Mouse (Mus musculus) midbrain, embryonic 11.5 days (tissue): ENCODE results near the gene Ciart. TPM values are rescaled to one million over a fixed set of nuclear protein-coding genes. Genes with fewer than 3 reads are reported as not detected.
"Not testable (repeated sequence)": the region's sequence is repeated elsewhere in the genome, so short reads cannot be mapped to it uniquely, and the experiment has no call there.

ENCODE experiments used
- ATAC-seq: fragments of 200-750 bp; cut with Nextera tagmentation; 2 replicates; pipeline ENCODE4 v1.8.0; 2017; ENCODE audit warnings: moderate TSS enrichment, moderate library complexity; ENCODE audit not compliant: low FRiP score
- DNase-seq: peaks from one replicate; pipeline ENCODE4 v3.0.0; 2015; ENCODE audit warnings: low spot score; ENCODE audit errors: missing footprints
- H3K27ac ChIP-seq: fragments of 300-500 bp; sonication (generic); 2 replicates; pipeline ENCODE4 v1.5.1; 2014; ENCODE audit warnings: low read depth, low read length
- H3K27me3 ChIP-seq: fragments of 300-500 bp; sonication (generic); 2 replicates; pipeline ENCODE4 v1.6.1; 2014; ENCODE audit warnings: mild to moderate bottlenecking, low read length, moderate library complexity, mixed read lengths; ENCODE audit not compliant: control insufficient read depth, insufficient read depth
- H3K36me3 ChIP-seq: fragments of 300-500 bp; sonication (generic); 2 replicates; pipeline ENCODE4 v1.6.1; 2014; ENCODE audit warnings: mild to moderate bottlenecking, low read length, moderate library complexity, mixed read lengths; ENCODE audit not compliant: control insufficient read depth, insufficient read depth
- H3K4me1 ChIP-seq: fragments of 300-500 bp; sonication (generic); 2 replicates; pipeline ENCODE4 v1.6.1; 2014; ENCODE audit warnings: low read length; ENCODE audit not compliant: control insufficient read depth, insufficient read depth
- H3K4me2 ChIP-seq: fragments of 300-500 bp; sonication (generic); 2 replicates; pipeline ENCODE4 v1.6.1; 2014; ENCODE audit warnings: mild to moderate bottlenecking, moderate library complexity
- H3K4me3 ChIP-seq: fragments of 300-500 bp; sonication (generic); 2 replicates; pipeline ENCODE4 v1.5.1; 2014; ENCODE audit warnings: low read depth, low read length
- H3K9ac ChIP-seq: fragments of 300-500 bp; sonication (generic); 2 replicates; pipeline ENCODE4 v1.6.1; 2014; ENCODE audit warnings: low read length
- H3K9me3 ChIP-seq: fragments of 300-500 bp; sonication (generic); 2 replicates; pipeline ENCODE4 v1.6.1; 2016; ENCODE audit warnings: low read length; ENCODE audit not compliant: control insufficient read depth
- WGBS: fragments of 180-500 bp; shearing (Covaris S2); extraction: QIAGEN DNeasy Blood & Tissue Kit; methylation state at CpG from one replicate; pipeline ENCODE4 v1.1.7; 2014; 5-methylcytosine and 5-hydroxymethylcytosine counted together
- polyA plus RNA-seq: library from polyadenylated mRNA; unstranded; fragments of >200 nt; fragmentation: Nextera tagmentation; extraction: Ambion mirVana; gene quantifications from 2 replicates; pipeline ENCODE4 v1.2.1, GENCODE M21; 2014

Ciart gene
- polyA plus RNA-seq, 1 experiment from 2014 or later = 4.6 TPM

GRCm38 (mm10) chr3:95903753-95904502 lies 21.9 kb upstream of the Ciart start:
- DNase-seq = peak; percentile 90
- Histone ChIP-seq H3K9ac (peak overlapping the region; percentile 62), H3K36me3 (no peaks in the 10 kb centered on the region), H3K4me3 (peak overlapping the region; percentile 28), H3K27ac (no peak overlapping the region; the same call in 1 of the 2 replicates), H3K4me1 (peaks cover 28% of the 10 kb centered on the region), H3K9me3 (no peaks in the 10 kb centered on the region), H3K4me2 (peak overlapping the region; percentile 56), H3K27me3 (peaks cover 2% of the 10 kb centered on the region; the same call in 1 of the 2 replicates)
- peak; percentile 53; the same call in 1 of the 2 replicates for ATAC-seq
- WGBS = 0% methylated on average over 15 of the region's 15 CpGs

GRCm38 (mm10) chr3:95902643-95903042 lies 20.6 kb upstream of the Ciart start:
- DNase-seq (no peak), ATAC-seq (no peak)
- Histone ChIP-seq H3K9me3 (no peaks in the 10 kb centered on the region), H3K36me3 (no peaks in the 10 kb centered on the region), H3K27ac (no peak overlapping the region), H3K4me2 (peak overlapping the region; percentile 56; the same call in 1 of the 2 replicates), H3K4me1 (peaks cover 28% of the 10 kb centered on the region), H3K4me3 (0 out of 2 replicates have a peak overlapping the region, but pooled peaks have one; percentile 3), H3K9ac (peak overlapping the region; percentile 47), H3K27me3 (peaks cover 2% of the 10 kb centered on the region; the same call in 1 of the 2 replicates)
- 36% methylated on average over 6 of the region's 6 CpGs for WGBS

- Histone ChIP-seq H3K4me1 (peaks cover 28% of the 10 kb centered on the region), H3K27ac (no peak overlapping the region), H3K4me2 (no peak overlapping the region), H3K4me3 (no peak overlapping the region), H3K36me3 (no peaks in the 10 kb centered on the region), H3K9ac (peak overlapping the region; percentile 47), H3K9me3 (no peaks in the 10 kb centered on the region), H3K27me3 (no peaks in the 10 kb centered on the region; the same call in 1 of the 2 replicates)
- DNase-seq (no peak), ATAC-seq (no peak)
Measured at GRCm38 (mm10) chr3:95902373-95902625, 20.2 kb upstream of the Ciart start.

GRCm38 (mm10) chr3:95901616-95902372 lies 19.7 kb upstream of the Ciart start:
- H3K9ac ChIP-seq = no peak overlapping the region; the same call in 1 of the 2 replicates
- H3K27me3 ChIP-seq = no peaks in the 10 kb centered on the region
- no peaks in the 10 kb centered on the region for H3K36me3 ChIP-seq
- H3K4me3 ChIP-seq = no peak overlapping the region
- no peaks in the 10 kb centered on the region for H3K9me3 ChIP-seq
- peaks cover 26% of the 10 kb centered on the region for H3K4me1 ChIP-seq
- WGBS = 70% methylated on average over 9 of the region's 9 CpGs
- no peak for ATAC-seq
- H3K27ac ChIP-seq = no peak overlapping the region
- no peak for DNase-seq
- no peak overlapping the region for H3K4me2 ChIP-seq

- WGBS = 75% methylated on average over 13 of the region's 13 CpGs
Measured at GRCm38 (mm10) chr3:95899800-95900524, 17.9 kb upstream of the Ciart start.

GRCm38 (mm10) chr3:95895501-95895900 lies 13.4 kb upstream of the Ciart start:
- peaks cover 12% of the 10 kb centered on the region for H3K4me1 ChIP-seq
- H3K27me3 ChIP-seq, H3K27ac ChIP-seq, H3K4me3 ChIP-seq, H3K36me3 ChIP-seq, H3K9ac ChIP-seq, ATAC-seq, H3K9me3 ChIP-seq, DNase-seq, H3K4me2 ChIP-seq: not testable (repeated sequence)
- WGBS = 88% methylated on average over 7 of the region's 7 CpGs

More at GRCm38 (mm10) chr3:95899800-95900524, 17.9 kb upstream of the Ciart start:
- ATAC-seq (no peak), DNase-seq (no peak)
- Histone ChIP-seq H3K36me3 (no peaks in the 10 kb centered on the region), H3K4me1 (peaks cover 20% of the 10 kb centered on the region), H3K27ac (no peak overlapping the region), H3K9me3 (no peaks in the 10 kb centered on the region), H3K27me3 (no peaks in the 10 kb centered on the region), H3K4me3 (no peak overlapping the region), H3K9ac (no peak overlapping the region), H3K4me2 (no peak overlapping the region)

GRCm38 (mm10) chr3:95894317-95895160 lies 12.5 kb upstream of the Ciart start:
- peak overlapping the region; percentile 82 for H3K9ac ChIP-seq
- no peaks in the 10 kb centered on the region for H3K27me3 ChIP-seq
- H3K4me3 ChIP-seq = peak overlapping the region; percentile 68
- no peaks in the 10 kb centered on the region for H3K9me3 ChIP-seq
- DNase-seq (peak; percentile 90), ATAC-seq (no peak)
- H3K4me1 ChIP-seq = peaks cover 12% of the 10 kb centered on the region
- H3K36me3 ChIP-seq = no peaks in the 10 kb centered on the region
- peak overlapping the region; percentile 91 for H3K4me2 ChIP-seq
- no peak overlapping the region for H3K27ac ChIP-seq
- WGBS = 23% methylated on average over 16 of the region's 16 CpGs

- not testable (repeated sequence) for H3K36me3 ChIP-seq, H3K9me3 ChIP-seq, H3K27me3 ChIP-seq
- ATAC-seq = peak; percentile 99
- under 1% methylated on average over 24 of the region's 43 CpGs for WGBS
- Histone ChIP-seq H3K9ac (peak within 1 kb of the TSS; percentile 82), H3K4me2 (peak within 1 kb of the TSS; percentile 91), H3K4me1 (peaks cover 12% of the 10 kb centered on the region), H3K4me3 (peak within 1 kb of the TSS; percentile 68), H3K27ac (peak within 1 kb of the TSS; percentile 21; the same call in 1 of the 2 replicates)
- DNase-seq = peak; percentile 98
Measured at GRCm38 (mm10) chr3:95893606-95894316, 11.7 kb upstream of the Ciart start, which contains the start of gene Aph1a. TSS of gene Aph1a (plus strand) at chr3:95893969.
